Mouse (Mus musculus) retina, postnatal 1 day (tissue): Measurements from ENCODE around the gene Ikzf4.
"Not testable (repeated sequence)": the region's sequence is repeated elsewhere in the genome, so short reads cannot be mapped to it uniquely, and the experiment has no call there.

Source experiments
- DNase-seq: peaks from one replicate; pipeline ENCODE4 v3.0.0-alpha.2; 2012

Gene Ikzf4

DNA sequence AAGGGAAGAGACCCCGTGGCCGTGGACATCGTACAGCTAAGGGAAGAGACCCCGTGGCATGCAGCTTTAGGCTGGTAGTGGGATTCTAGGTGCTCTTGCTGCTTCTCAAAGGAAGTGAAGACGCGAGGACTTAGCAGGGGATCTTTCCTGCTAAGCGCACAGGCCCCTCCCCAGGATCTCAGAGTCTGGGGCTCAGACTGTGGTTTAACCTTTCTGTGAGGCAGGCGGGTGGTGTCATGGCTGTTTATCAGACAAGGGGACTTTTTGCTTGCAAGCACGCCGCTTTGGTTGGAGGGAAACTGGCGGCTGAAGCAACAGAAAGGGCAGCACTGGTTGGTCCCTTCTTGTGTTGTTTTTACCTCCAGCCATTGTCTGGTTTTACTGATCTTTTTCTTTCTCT lies 8.8 kb downstream of the Ikzf4 start:
- no peak for DNase-seq

GRCm38 (mm10) chr10:128636561-128636960 lies 9.2 kb downstream of the Ikzf4 start:
- no peak for DNase-seq

DNA sequence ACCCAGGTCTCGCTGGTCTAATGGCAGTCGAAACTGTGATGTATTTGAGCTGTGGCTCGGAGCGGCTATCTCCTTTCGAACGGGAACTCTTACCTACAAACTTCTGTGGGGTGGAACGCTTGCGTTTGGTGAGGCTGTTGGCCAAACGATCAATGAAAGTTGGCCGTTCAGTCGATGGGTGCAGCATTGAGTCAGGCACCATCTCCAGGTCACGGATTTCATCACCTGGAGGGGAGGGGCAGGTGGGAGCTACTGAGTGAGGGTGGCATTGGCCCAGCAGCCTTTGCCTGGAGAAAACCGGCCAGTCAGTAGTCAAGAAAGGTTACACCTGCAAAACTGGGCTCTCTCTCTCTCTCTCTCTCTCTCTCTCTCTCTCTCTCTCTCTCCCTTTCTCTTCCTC lies 10.1 kb downstream of the Ikzf4 start:
- DNase-seq = no peak

GRCm38 (mm10) chr10:128631571-128631970 lies 14.2 kb downstream of the Ikzf4 start:
- DNase-seq = no peak

- DNase-seq = not testable (repeated sequence)
Observed at GRCm38 (mm10) chr10:128630306-128630705, 15.5 kb downstream of the Ikzf4 start.

DNA sequence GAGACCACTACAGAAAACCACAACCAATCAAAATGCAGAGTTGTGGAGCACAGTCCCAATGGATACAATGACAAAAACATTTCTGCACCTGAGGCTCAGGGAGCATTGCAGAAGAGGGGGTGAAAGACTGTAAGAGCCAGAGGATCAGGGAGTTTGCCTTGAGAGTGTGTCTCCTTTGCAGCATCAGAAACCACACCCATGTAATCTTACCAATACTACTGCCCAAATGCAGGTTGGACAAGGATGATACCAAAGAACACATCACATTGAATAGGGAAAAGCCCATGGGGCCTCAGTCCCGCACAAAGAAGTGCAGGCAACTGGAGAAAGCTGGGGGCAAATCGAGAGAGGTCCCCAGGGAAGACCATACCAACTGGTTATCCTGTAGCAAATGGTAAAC lies 16.0 kb downstream of the Ikzf4 start:
- no peak for DNase-seq

- no peak for DNase-seq
Observed at GRCm38 (mm10) chr10:128627398-128628317, 18.1 kb downstream of the Ikzf4 start.

GRCm38 (mm10) chr10:128626311-128627310 lies 19.2 kb downstream of the Ikzf4 start, which contains the start of gene Rps26:
Rps26 (minus strand) TSS chr10:128626747.
- peak; percentile 100 for DNase-seq

- no peak for DNase-seq
Observed at GRCm38 (mm10) chr10:128625287-128625894, 20.4 kb downstream of the Ikzf4 start.

DNA sequence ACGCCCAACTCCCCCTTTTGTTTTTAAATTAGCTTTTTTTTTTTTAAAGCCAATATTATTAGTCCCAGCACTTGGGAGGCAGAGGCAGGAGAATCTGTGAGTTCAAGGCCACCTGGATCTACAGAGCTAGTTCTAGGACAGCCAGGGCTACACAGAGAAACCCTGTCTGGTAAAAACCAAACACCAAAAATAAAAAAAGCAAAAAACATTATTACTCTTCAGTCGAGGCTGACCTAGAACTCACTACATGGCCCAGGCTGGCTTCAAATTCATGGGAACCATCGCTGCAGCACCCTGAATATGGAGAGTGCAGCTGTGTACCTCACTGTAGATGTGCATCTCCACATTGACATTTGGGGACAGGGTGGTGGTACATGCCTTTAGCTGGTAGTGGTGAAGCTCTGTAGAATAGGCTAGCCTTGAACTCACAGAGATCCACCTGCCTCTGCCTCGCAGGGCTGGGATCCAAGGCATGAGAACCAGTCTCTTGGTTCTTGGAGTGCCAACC lies 22.6 kb downstream of the Ikzf4 start:
- DNase-seq = not testable (repeated sequence)

GRCm38 (mm10) chr10:128622702-128623101 lies 23.1 kb downstream of the Ikzf4 start:
- DNase-seq = no peak

DNA sequence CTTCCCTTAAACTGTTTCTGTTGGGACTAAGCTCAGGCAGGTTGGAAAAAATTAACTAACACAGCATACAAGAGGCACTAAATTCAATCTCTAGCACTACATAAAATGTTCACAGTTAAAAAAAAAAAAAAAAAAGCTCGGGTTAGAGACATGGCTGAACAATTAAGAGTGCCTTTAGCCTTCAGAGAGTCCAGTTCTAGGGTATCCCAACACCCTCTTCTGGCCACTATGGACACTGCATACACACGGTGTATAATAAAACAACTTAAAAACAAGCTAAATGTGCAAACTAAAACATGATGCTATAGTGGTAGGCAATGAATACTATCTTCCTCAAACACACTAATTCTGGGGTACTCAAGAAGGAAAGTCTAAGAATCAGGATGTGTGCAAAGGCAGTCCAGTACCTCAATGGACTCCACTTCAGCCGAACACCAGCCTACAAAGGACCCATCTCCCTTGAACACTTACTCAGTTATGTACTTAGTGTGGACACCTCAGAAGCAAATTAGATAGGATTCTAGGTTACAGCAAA lies 23.7 kb downstream of the Ikzf4 start:
- DNase-seq = no peak

GRCm38 (mm10) chr10:128620241-128620640 lies 25.6 kb downstream of the Ikzf4 start:
- no peak for DNase-seq

GRCm38 (mm10) chr10:128619148-128619547 lies 26.6 kb downstream of the Ikzf4 start:
- not testable (repeated sequence) for DNase-seq

DNA sequence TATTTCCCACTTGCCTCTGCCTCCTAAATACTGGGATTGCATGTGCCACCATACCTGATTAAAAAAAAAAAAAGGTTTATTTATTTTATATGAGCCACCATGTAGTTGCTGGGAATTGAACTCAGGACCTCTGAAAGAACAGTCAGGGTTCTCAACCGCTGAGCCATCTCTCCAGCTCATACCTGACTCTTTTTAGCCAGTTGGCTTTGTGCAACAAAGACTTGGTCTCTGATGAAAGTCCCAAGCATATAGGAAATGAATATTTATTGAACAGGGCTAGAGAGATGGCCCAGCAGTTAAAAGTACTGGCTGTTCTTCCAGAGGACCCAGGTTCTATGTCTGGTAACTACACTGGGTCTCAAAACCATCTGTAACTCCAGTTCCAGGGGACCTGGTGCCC lies 27.2 kb downstream of the Ikzf4 start:
- no peak for DNase-seq

DNA sequence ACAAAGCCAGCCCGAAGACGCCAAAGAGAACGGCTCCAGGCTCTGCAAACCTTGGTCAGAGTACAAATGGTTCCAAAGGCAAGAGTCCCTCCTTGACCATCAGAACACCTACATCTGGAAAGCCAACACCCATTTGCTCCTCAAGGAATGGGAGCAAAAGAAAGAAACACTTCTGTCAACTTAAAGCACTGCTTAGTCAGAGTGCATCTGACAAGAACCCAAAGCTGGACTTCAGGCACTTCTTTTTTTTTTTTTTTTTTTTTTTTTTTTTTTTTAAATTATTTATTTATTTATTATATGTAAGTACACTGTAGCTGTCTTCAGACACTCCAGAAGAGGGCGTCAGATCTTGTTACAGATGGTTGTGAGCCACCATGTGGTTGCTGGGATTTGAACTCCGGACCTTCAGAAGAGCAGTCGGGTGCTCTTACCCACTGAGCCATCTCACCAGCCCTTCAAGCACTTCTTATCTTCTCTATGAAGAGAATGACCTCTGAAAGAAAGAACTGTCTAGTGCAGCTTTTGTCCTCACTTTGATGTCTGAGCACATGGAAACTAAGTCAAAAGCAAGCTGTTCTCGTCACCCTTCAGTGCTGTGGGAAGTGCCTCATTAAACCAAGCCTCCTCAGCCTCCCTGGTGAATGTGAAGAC lies 29.9 kb downstream of the Ikzf4 start:
- DNase-seq = not testable (repeated sequence)

DNA sequence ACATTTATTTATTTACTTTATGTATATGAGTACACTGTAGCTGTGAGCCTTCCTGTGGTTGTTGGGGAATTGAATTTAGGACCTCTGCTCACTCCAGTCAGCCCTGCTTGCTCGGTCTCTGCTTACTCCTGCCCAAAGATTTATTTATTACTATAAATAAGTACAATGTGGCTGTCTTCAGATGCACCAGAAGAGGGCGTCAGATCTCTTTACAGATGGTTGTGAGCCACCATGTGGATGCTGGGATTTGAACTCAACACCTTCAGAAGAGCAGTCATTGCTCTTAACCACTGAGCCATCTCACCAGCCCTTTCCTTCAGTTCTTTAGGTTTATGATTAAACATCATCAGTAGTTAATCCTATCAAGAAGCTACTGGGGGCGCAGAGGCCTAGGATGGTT lies 30.9 kb downstream of the Ikzf4 start:
- no peak for DNase-seq

DNA sequence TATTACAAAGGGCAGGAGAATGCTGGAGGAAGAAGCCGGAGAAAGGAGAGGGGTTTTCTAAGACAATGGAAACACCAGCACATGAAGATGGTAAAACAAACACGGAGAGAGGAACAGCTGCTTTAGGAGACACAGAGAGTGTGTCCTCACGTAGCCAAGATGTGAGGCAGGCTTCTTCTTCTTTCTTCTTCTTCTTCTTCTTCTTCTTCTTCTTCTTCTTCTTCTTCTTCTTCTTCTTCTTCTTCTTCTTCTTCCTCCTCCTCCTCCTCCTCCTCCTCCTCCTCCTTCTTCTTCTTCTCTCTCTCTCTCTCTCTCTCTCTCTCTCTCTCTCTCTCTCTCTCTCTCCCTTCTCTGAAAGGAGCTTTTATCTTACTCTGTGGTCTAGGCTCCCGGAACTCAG lies 32.0 kb downstream of the Ikzf4 start:
- not testable (repeated sequence) for DNase-seq

- DNase-seq = no peak
Observed at GRCm38 (mm10) chr10:128613154-128613440, 32.7 kb downstream of the Ikzf4 start.

- peak; percentile 87 for DNase-seq
Observed at GRCm38 (mm10) chr10:128612433-128613153, 33.2 kb downstream of the Ikzf4 start.

DNA sequence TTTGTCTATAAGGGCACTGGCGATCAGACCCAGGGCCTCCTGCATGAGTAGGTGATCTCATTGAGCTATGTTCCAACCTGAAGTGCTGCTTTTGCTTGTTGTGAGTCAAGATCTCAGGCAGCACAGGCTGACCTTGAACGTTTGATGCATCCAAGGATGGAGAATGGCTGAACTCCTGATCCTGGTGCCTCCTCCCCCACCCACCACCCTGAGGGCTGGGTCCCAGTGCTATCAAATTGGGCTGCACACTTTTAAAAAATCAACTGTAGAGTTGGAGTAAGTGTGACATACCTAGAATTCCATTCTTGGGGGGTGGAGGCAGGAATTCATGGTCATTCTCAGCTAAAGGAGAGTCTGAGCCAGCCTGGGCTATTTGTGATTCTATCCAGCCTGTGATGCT lies 39.3 kb downstream of the Ikzf4 start:
- DNase-seq = no peak
